ENCODE assay signal across 10 mouse cellular contexts in genomic region chr9:69758506-69758905, GRCm38 (mm10). TPM values are rescaled to one million over a fixed set of nuclear protein-coding genes. Genes with fewer than 3 reads are reported as not detected.
A peak's percentile ranks its signal among the peaks of the same experiment; 100 is the strongest.
DNase-seq lines count a peak whose midpoint lies in the region; ATAC-seq and TF ChIP-seq lines count a peak whose summit lies in the region.
"Had no signal": no experiment of that assay in that cellular context is flagged by ENCODE, and none has a peak within 500 bp of the region (broad histone marks: within the 10 kb centered on the region; RNA-seq: fewer than 3 reads in every experiment).

No protein-coding gene starts in this region.

- peaks cover 49% of the 10 kb centered on the region for H3K4me1 ChIP-seq in thymus, adult 2 months (replicated peaks; ENCODE audit: control insufficient read depth, insufficient read depth, low read length)
- H3K4me1 ChIP-seq in limb, embryonic 12.5 days (replicated peaks), result peaks cover 25% of the 10 kb centered on the region

- no peak overlapping the region for H3K9ac ChIP-seq in limb, embryonic 12.5 days (replicated peaks)

- H3K4me2 ChIP-seq in limb, embryonic 12.5 days, result no peak overlapping the region

- no peaks in the 10 kb centered on the region for H3K36me3 ChIP-seq in thymus, adult 2 months (ENCODE audit: control insufficient read depth, insufficient read depth, low read length)
- no peaks in the 10 kb centered on the region for H3K36me3 ChIP-seq in limb, embryonic 12.5 days

- WGBS in thymus, adult 2 months, result 2% methylated on average over 17 of the region's 17 CpGs
- WGBS in limb, embryonic 12.5 days, result under 1% methylated on average over 17 of the region's 17 CpGs

- no peak for ATAC-seq in limb, embryonic 12.5 days (ENCODE audit: insufficient number of reproducible peaks, insufficient read depth, low FRiP score, low TSS enrichment, low read depth)
- no peak for ATAC-seq in megakaryocyte progenitor cell, adult 5-6 weeks (replicated peaks; ENCODE audit: poor library complexity)

- H3K9me3 ChIP-seq in limb, embryonic 12.5 days, result no peaks in the 10 kb centered on the region

- intact Hi-C loops in gastrocnemius, adult 2 months (cut with DNase I), result no loop called here

- no peak for TF ChIP-seq CTCF in gastrocnemius, adult 2 months (IDR thresholded peaks at IDR 0.05)
- TF ChIP-seq CTCF in thymus, adult 2 months (IDR thresholded peaks at IDR 0.05; ENCODE audit: borderline replicate concordance, control insufficient read depth, extremely low read depth, insufficient read depth, low read length, poor library complexity), result 0 out of 2 replicates have a peak, but pooled peaks have one; percentile 21

- H3K27ac ChIP-seq in gastrocnemius, adult 2 months, result no peak overlapping the region
- peak overlapping the region; percentile 35; the same call in 1 of the 2 replicates for H3K27ac ChIP-seq in thymus, adult 2 months (ENCODE audit: control insufficient read depth, insufficient read depth, low read length)
- no peak overlapping the region for H3K27ac ChIP-seq in limb, embryonic 12.5 days

- peaks cover 25% of the 10 kb centered on the region for H3K27me3 ChIP-seq in thymus, adult 2 months (ENCODE audit: control insufficient read depth, insufficient read depth, low read length)
- H3K27me3 ChIP-seq in limb, embryonic 12.5 days, result peaks cover 95% of the 10 kb centered on the region

- peak overlapping the region; percentile 46 for H3K4me3 ChIP-seq in gastrocnemius, adult 2 months
- H3K4me3 ChIP-seq in thymus, adult 2 months (ENCODE audit: control insufficient read depth, insufficient read depth, low read length), result peak overlapping the region; percentile 52
- H3K4me3 ChIP-seq in limb, embryonic 12.5 days (replicated peaks), result 0 out of 2 replicates have a peak overlapping the region, but pooled peaks have one; percentile 7

- TF ChIP-seq POLR2A in thymus, adult 2 months (IDR thresholded peaks at IDR 0.05; ENCODE audit: control insufficient read depth, extremely low read depth, insufficient read depth, low read length, poor library complexity), result no peak

- DNase-seq in gastrocnemius, adult 2 months, result no peak
- no peak for DNase-seq in gastrocnemius, postnatal 25 days
- peak; percentile 28 for DNase-seq in thymus, adult 2 months
- no peak for DNase-seq in thymus, postnatal 25 days
- DNase-seq in retina, postnatal 1 day, result peak; percentile 47
- no peak for DNase-seq in spleen, postnatal 10 days (ENCODE audit: low spot score in 2 of 2)
- DNase-seq: kidney, adult 2 months; lung, adult 18-20 months had no signal

RNA-seq across cellular contexts. Expression of gene Foxb1, which starts 2.2 kb away (rescaled TPM):
- not detected for total RNA-seq in gastrocnemius, adult 2 months (2021)
- not detected for total RNA-seq in gastrocnemius, postnatal 25 days (2021)
- polyA plus RNA-seq in thymus, adult 2 months (2012; rRNA removed), result 1.0 and 1.7 TPM in 2 replicates
- 0.14 TPM in 1 of 2 replicates, not detected in the other for polyA plus RNA-seq in limb, embryonic 12.5 days (2016; fragmentation: Nextera tagmentation; extraction: Ambion mirVana)
- not detected in 2 replicates for total RNA-seq in megakaryocyte progenitor cell, adult 5-6 weeks (2015)
- not detected in 2 replicates for total RNA-seq in megakaryocyte progenitor cell, adult 5-6 weeks (2017)
- polyA plus RNA-seq: kidney, adult 2 months had no signal

Comparison
In these comparisons a context has a peak if more than half of its experiments do, and no peak if none do; other contexts are left out.
1. DNase-seq: peak in thymus, adult 2 months (single experiment) and retina, postnatal 1 day (single experiment); none in gastrocnemius, adult 2 months (single experiment), gastrocnemius, postnatal 25 days (single experiment), thymus, postnatal 25 days (single experiment) and spleen, postnatal 10 days (0 of 2).
2. Peak in every context shown above with its lines, with median percentiles within 50 percentile points of each other: H3K4me3 ChIP-seq.